8 mouse cellular contexts compared by ENCODE assay signal in the genomic region with DNA sequence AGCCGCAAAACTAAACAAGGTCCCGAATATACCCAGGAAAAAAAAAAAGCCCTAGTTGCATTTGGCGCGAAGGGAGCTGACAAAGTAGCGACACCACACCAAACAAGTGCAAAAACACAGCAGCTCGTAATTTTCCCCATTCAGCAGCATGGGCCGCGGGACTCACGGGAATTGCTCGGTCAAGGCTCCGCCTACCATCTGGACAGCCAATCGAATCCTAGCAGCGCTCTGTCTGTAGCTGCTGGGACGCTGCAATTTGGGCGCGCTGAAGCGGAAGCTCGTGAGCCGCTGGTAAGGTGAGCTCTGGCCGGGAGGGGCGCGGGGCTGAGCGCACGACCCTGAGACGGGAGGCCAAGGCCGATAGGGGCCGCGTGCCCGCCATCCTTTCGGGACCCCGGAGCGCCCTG. TPM values are rescaled to one million over a fixed set of nuclear protein-coding genes. Genes with fewer than 3 reads are reported as not detected.
DNase-seq lines count a peak whose midpoint lies in the region; ATAC-seq and TF ChIP-seq lines count a peak whose summit lies in the region.

A gene (plus strand): TSS at position 231 of the 407 bp plus-strand sequence.

- H3K36me3 ChIP-seq in embryonic facial prominence, embryonic 15.5 days: peaks cover 15% of the 10 kb centered on the region
- peaks cover 9% of the 10 kb centered on the region; the same call in 1 of the 2 replicates for H3K36me3 ChIP-seq in limb, embryonic 14.5 days (ENCODE audit: control insufficient read depth, insufficient read depth, low read length)
- peaks cover 11% of the 10 kb centered on the region; the same call in 1 of the 2 replicates for H3K36me3 ChIP-seq in midbrain, postnatal 0 days (ENCODE audit: insufficient read depth, low read length)

- peak; percentile 93 for DNase-seq in 416B (ENCODE audit: low read depth)
- DNase-seq in heart, adult 8-10 months (ENCODE audit: low spot score): peak; percentile 88
- peak; percentile 93 for DNase-seq in kidney, adult 9 months
- peak; percentile 97 for DNase-seq in limb, embryonic 14.5 days (ENCODE audit: low spot score)
- DNase-seq in midbrain, postnatal 0 days (ENCODE audit: low spot score): peak; percentile 95
- peak; percentile 74 to 78 for DNase-seq in spleen, postnatal 14 days (ENCODE audit: low spot score in 2 of 2)

- peak within 1 kb of the TSS; percentile 59 for H3K9ac ChIP-seq in embryonic facial prominence, embryonic 15.5 days
- peak within 1 kb of the TSS; percentile 78 for H3K9ac ChIP-seq in limb, embryonic 14.5 days (ENCODE audit: low read depth, low read length, severe bottlenecking)
- peak within 1 kb of the TSS; percentile 77 for H3K9ac ChIP-seq in midbrain, postnatal 0 days (replicated peaks; ENCODE audit: low read length, poor library complexity, severe bottlenecking)

- no peaks in the 10 kb centered on the region for H3K27me3 ChIP-seq in embryonic facial prominence, embryonic 15.5 days
- no peaks in the 10 kb centered on the region for H3K27me3 ChIP-seq in limb, embryonic 14.5 days (ENCODE audit: control insufficient read depth, insufficient read depth, low read length)
- no peaks in the 10 kb centered on the region for H3K27me3 ChIP-seq in midbrain, postnatal 0 days (ENCODE audit: insufficient read depth, low read length)

- H3K4me3 ChIP-seq in bone marrow, adult 2 months (replicated peaks; ENCODE audit: control insufficient read depth, low read depth, low read length): peak within 1 kb of the TSS; percentile 64
- H3K4me3 ChIP-seq in embryonic facial prominence, embryonic 15.5 days (replicated peaks): peak within 1 kb of the TSS; percentile 80
- peak within 1 kb of the TSS; percentile 68 for H3K4me3 ChIP-seq in limb, embryonic 14.5 days (replicated peaks; ENCODE audit: low read length)
- peak within 1 kb of the TSS; percentile 79 for H3K4me3 ChIP-seq in midbrain, postnatal 0 days (ENCODE audit: low read depth, low read length)

- peak within 1 kb of the TSS; percentile 60 for H3K4me2 ChIP-seq in embryonic facial prominence, embryonic 15.5 days (replicated peaks)
- H3K4me2 ChIP-seq in limb, embryonic 14.5 days (replicated peaks; ENCODE audit: low read depth, low read length, severe bottlenecking): peak within 1 kb of the TSS; percentile 54
- H3K4me2 ChIP-seq in midbrain, postnatal 0 days (ENCODE audit: low read depth, low read length, poor library complexity, severe bottlenecking): peak within 1 kb of the TSS; percentile 75

- peak within 1 kb of the TSS; percentile 35; the same call in 1 of the 2 replicates for H3K27ac ChIP-seq in bone marrow, adult 2 months (ENCODE audit: control insufficient read depth, insufficient read depth, low read depth, low read length, poor library complexity)
- peak within 1 kb of the TSS; percentile 71 for H3K27ac ChIP-seq in embryonic facial prominence, embryonic 15.5 days (replicated peaks)
- peak within 1 kb of the TSS; percentile 61 for H3K27ac ChIP-seq in limb, embryonic 14.5 days (replicated peaks; ENCODE audit: low read depth, low read length)
- H3K27ac ChIP-seq in midbrain, postnatal 0 days (ENCODE audit: low read depth, low read length): peak within 1 kb of the TSS; percentile 26; the same call in 1 of the 2 replicates

- peak; percentile 98 for ATAC-seq in embryonic facial prominence, embryonic 15.5 days (ENCODE audit: insufficient number of reproducible peaks, low FRiP score, low TSS enrichment, low read depth)
- peak; percentile 99 for ATAC-seq in limb, embryonic 14.5 days (ENCODE audit: low FRiP score, low read depth)
- peak; percentile 98 for ATAC-seq in midbrain, postnatal 0 days (ENCODE audit: low FRiP score)

- no peaks in the 10 kb centered on the region; the same call in 1 of the 2 replicates for H3K4me1 ChIP-seq in bone marrow, adult 2 months (ENCODE audit: control insufficient read depth, insufficient read depth, low read length)
- H3K4me1 ChIP-seq in embryonic facial prominence, embryonic 15.5 days: peaks cover 13% of the 10 kb centered on the region
- H3K4me1 ChIP-seq in limb, embryonic 14.5 days (ENCODE audit: control insufficient read depth, insufficient read depth, low read length): peaks cover 9% of the 10 kb centered on the region
- peaks cover 4% of the 10 kb centered on the region; the same call in 1 of the 2 replicates for H3K4me1 ChIP-seq in midbrain, postnatal 0 days (ENCODE audit: insufficient read depth, low read length)

- peak; percentile 85 for TF ChIP-seq POLR2A in bone marrow, adult 2 months (IDR thresholded peaks at IDR 0.05; ENCODE audit: borderline replicate concordance, control insufficient read depth, low read depth, low read length)
- TF ChIP-seq POLR2A in limb, embryonic 14.5 days (IDR thresholded peaks at IDR 0.05; ENCODE audit: borderline replicate concordance, extremely low read depth, insufficient read depth, insufficient read length): peak; percentile 41; the same call in 1 of the 2 replicates

- WGBS in bone marrow, adult 2 months: under 1% methylated on average over 32 of the region's 32 CpGs
- WGBS in embryonic facial prominence, embryonic 15.5 days: under 1% methylated on average over 32 of the region's 32 CpGs
- WGBS in limb, embryonic 14.5 days: 1% methylated on average over 32 of the region's 32 CpGs
- 0% methylated on average over 32 of the region's 32 CpGs for WGBS in midbrain, postnatal 0 days

- H3K9me3 ChIP-seq in embryonic facial prominence, embryonic 15.5 days (replicated peaks): no peaks in the 10 kb centered on the region
- no peaks in the 10 kb centered on the region for H3K9me3 ChIP-seq in limb, embryonic 14.5 days (ENCODE audit: control insufficient read depth, low read length)
- no peaks in the 10 kb centered on the region for H3K9me3 ChIP-seq in midbrain, postnatal 0 days (ENCODE audit: low read length)

- TF ChIP-seq CTCF in bone marrow, adult 2 months (IDR thresholded peaks at IDR 0.05; ENCODE audit: control insufficient read depth, insufficient read depth, low read length): no peak
- TF ChIP-seq CTCF in midbrain, postnatal 0 days (IDR thresholded peaks at IDR 0.05): peak; percentile 33; the same call in 1 of the 2 replicates

RNA-seq across cellular contexts. Expression of the gene that starts here (rescaled TPM):
- 36.1 and 44.3 TPM in 2 replicates for polyA plus RNA-seq in bone marrow, adult 2 months (2011; ENCODE audit: insufficient read depth, insufficient read length, low replicate concordance, missing spikeins)
- polyA plus RNA-seq in embryonic facial prominence, embryonic 15.5 days (2015; fragmentation: Nextera tagmentation; extraction: Ambion mirVana): 54.7 and 55.4 TPM in 2 replicates
- 10 to 100 TPM; 15.5 to 21.9 (median 19.3) TPM for total RNA-seq in heart, adult 8-10 months (2022)
- polyA plus RNA-seq in limb, embryonic 14.5 days (2012; rRNA removed): 19.2 and 24.6 TPM in 2 replicates
- 51.4 and 51.6 TPM in 2 replicates for polyA plus RNA-seq in limb, embryonic 14.5 days (2014; fragmentation: Nextera tagmentation; extraction: Ambion mirVana)
- 9.4 and 12.1 TPM in 2 replicates for total RNA-seq in midbrain, postnatal 0 days (2014; rRNA removed)
- polyA plus RNA-seq in midbrain, postnatal 0 days (2015; fragmentation: Nextera tagmentation; extraction: Ambion mirVana): 29.4 and 30.6 TPM in 2 replicates

Comparison
In these comparisons a context has a peak if more than half of its experiments do, and no peak if none do; other contexts are left out.
1. Peak in every context shown above with its lines: DNase-seq, ATAC-seq, H3K4me3 ChIP-seq and H3K27ac ChIP-seq.